15 mouse cellular contexts compared by ENCODE assay signal in the genomic region with DNA sequence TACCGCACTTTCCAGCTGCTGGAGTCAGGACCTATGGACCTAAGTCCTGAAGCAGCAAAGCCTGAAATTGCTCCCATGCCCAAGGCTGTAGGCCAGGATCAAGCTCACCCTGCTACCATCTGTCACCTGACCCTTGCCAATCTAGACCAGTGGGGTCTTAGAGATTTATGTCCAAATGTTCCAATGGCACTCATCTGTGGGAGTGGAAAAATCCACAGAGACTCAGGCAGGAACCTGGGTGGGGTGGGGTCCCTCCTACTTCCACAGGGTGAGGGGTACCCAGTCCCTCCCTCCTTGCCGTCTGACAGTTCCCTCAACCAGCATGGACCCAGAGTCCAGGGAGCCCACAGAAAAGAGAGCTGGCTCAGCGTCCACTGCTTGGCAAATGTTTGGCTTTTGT.
DNase-seq lines count a peak whose midpoint lies in the region; ATAC-seq lines count a peak whose summit lies in the region.
"Had no signal": no experiment of that assay in that cellular context is flagged by ENCODE, and none has a peak within 500 bp of the region (broad histone marks: within the 10 kb centered on the region; RNA-seq: fewer than 3 reads in every experiment).

No protein-coding gene starts in this region.

- H3K27me3 ChIP-seq in heart, embryonic 10.5 days (ENCODE audit: insufficient read depth, poor library complexity, severe bottlenecking): no peaks in the 10 kb centered on the region
- no peaks in the 10 kb centered on the region for H3K27me3 ChIP-seq in kidney, embryonic 16.5 days (ENCODE audit: insufficient read depth, low read length)
- H3K27me3 ChIP-seq: embryonic facial prominence, embryonic 15.5 days; hindbrain, embryonic 13.5 days; midbrain, embryonic 12.5 days had no signal

- intact Hi-C loops in heart, postnatal 14 days (cut with DNase I): loop anchor here (5.0 kb wide), 2 partner anchors 277 to 292 kb away; a partner anchor contains a TSS

- no peak overlapping the region for H3K4me3 ChIP-seq in heart, embryonic 10.5 days
- H3K4me3 ChIP-seq in kidney, embryonic 16.5 days (ENCODE audit: low read length): no peak overlapping the region
- H3K4me3 ChIP-seq: embryonic facial prominence, embryonic 15.5 days; hindbrain, embryonic 13.5 days; midbrain, embryonic 12.5 days had no signal

- no peak overlapping the region for H3K9ac ChIP-seq in kidney, embryonic 16.5 days (replicated peaks; ENCODE audit: low read length)
- H3K9ac ChIP-seq: embryonic facial prominence, embryonic 15.5 days; hindbrain, embryonic 13.5 days; liver, embryonic 14.5 days; midbrain, embryonic 12.5 days had no signal

- no peak overlapping the region for H3K4me2 ChIP-seq in kidney, embryonic 16.5 days (replicated peaks; ENCODE audit: low read depth, low read length)
- H3K4me2 ChIP-seq: embryonic facial prominence, embryonic 15.5 days; hindbrain, embryonic 13.5 days; midbrain, embryonic 12.5 days had no signal

- WGBS in heart, embryonic 10.5 days: 78% methylated on average over 3 of the region's 3 CpGs
- 58% methylated on average over 3 of the region's 3 CpGs for WGBS in kidney, embryonic 16.5 days

- H3K9me3 ChIP-seq in heart, embryonic 10.5 days: no peaks in the 10 kb centered on the region
- H3K9me3 ChIP-seq in kidney, embryonic 16.5 days (ENCODE audit: low read length): no peaks in the 10 kb centered on the region
- H3K9me3 ChIP-seq: embryonic facial prominence, embryonic 15.5 days; hindbrain, embryonic 13.5 days; midbrain, embryonic 12.5 days had no signal

- ATAC-seq in kidney, embryonic 16.5 days (ENCODE audit: low FRiP score, low TSS enrichment): no peak
- ATAC-seq: forebrain, embryonic 14.5 days; intestine, postnatal 0 days had no signal

- peak overlapping the region; percentile 82 for H3K27ac ChIP-seq in heart, embryonic 10.5 days
- peak overlapping the region; percentile 30; the same call in 1 of the 2 replicates for H3K27ac ChIP-seq in kidney, embryonic 16.5 days (ENCODE audit: low read length)
- H3K27ac ChIP-seq: embryonic facial prominence, embryonic 15.5 days; hindbrain, embryonic 13.5 days; liver, embryonic 14.5 days; midbrain, embryonic 12.5 days had no signal

- H3K4me1 ChIP-seq in heart, embryonic 10.5 days: peaks cover 83% of the 10 kb centered on the region
- H3K4me1 ChIP-seq in kidney, embryonic 16.5 days (ENCODE audit: insufficient read depth, low read length): peaks cover 26% of the 10 kb centered on the region

- no peak for DNase-seq in heart, embryonic 10.5 days (ENCODE audit: low spot score)
- no peak for DNase-seq in heart, postnatal 14 days
- DNase-seq in kidney, postnatal 10 days: no peak
- peak; percentile 65 for DNase-seq in cerebellum, adult 11 months
- DNase-seq in cerebellum, postnatal 25 days: peak; percentile 75 to 76
- no peak for DNase-seq in lung, postnatal 14 days
- no peak for DNase-seq in gastrocnemius, postnatal 4 days (ENCODE audit: low spot score in 2 of 2)
- DNase-seq: thymus, postnatal 4 days had no signal

- 0 out of 2 replicates have a peak, but pooled peaks cover 7% of the 10 kb centered on the region for H3K36me3 ChIP-seq in heart, embryonic 10.5 days
- no peaks in the 10 kb centered on the region for H3K36me3 ChIP-seq in kidney, embryonic 16.5 days (ENCODE audit: insufficient read depth, low read length)
- H3K36me3 ChIP-seq: embryonic facial prominence, embryonic 15.5 days; midbrain, embryonic 12.5 days had no signal

Comparison
In these comparisons a context has a peak if more than half of its experiments do, and no peak if none do; other contexts are left out.
1. DNase-seq: peak in cerebellum, adult 11 months (single experiment) and cerebellum, postnatal 25 days (2 of 2); none in heart, embryonic 10.5 days (single experiment), heart, postnatal 14 days (0 of 2), kidney, postnatal 10 days (single experiment), lung, postnatal 14 days (single experiment) and gastrocnemius, postnatal 4 days (0 of 2).